Mouse (Mus musculus) G1E (cell line): ENCODE results near the gene Gng7. TPM values are rescaled to one million over a fixed set of nuclear protein-coding genes. Genes with fewer than 3 reads are reported as not detected.
A peak's percentile ranks its signal among the peaks of the same experiment; 100 is the strongest.

Source experiments
- ATAC-seq: 2 replicates; pipeline ENCODE4 v1.8.0; 2016; ENCODE audit warnings: mild to moderate bottlenecking; ENCODE audit not compliant: insufficient number of reproducible peaks, poor library complexity, low FRiP score, severe bottlenecking; ENCODE audit errors: extremely low read depth
- DNase-seq: peaks from one replicate; pipeline ENCODE4 v3.0.0; 2012; ENCODE audit warnings: low spot score
- H3K27me3 ChIP-seq: 2 replicates; pipeline ENCODE4 v1.6.1; 2012; ENCODE audit warnings: mild to moderate bottlenecking, low read length, inconsistent platforms; ENCODE audit not compliant: insufficient read depth
- H3K36me3 ChIP-seq: replicated peaks from 2 replicates; pipeline ENCODE3; 2012; ENCODE audit warnings: mild to moderate bottlenecking, inconsistent platforms
- H3K4me1 ChIP-seq: 2 replicates; pipeline ENCODE4 v1.6.1; 2012; ENCODE audit warnings: low read depth, low read length, inconsistent platforms, mixed read lengths; ENCODE audit not compliant: insufficient read depth
- H3K4me3 ChIP-seq: 2 replicates; pipeline ENCODE4 v1.5.1; 2012; ENCODE audit warnings: low read depth, mild to moderate bottlenecking, inconsistent platforms, low read length, moderate library complexity, mixed read lengths
- H3K9me3 ChIP-seq: replicated peaks from 2 replicates; pipeline ENCODE4 v1.6.1; 2012; ENCODE audit warnings: inconsistent platforms
- CTCF ChIP-seq: IDR thresholded peaks from 2 replicates; pipeline ENCODE4 v1.5.1; 2012; ENCODE audit warnings: low read depth, low read length, inconsistent platforms, mixed read lengths
- GATA1 ChIP-seq: IDR thresholded peaks from 2 replicates; pipeline ENCODE4 v1.6.1; 2012; ENCODE audit warnings: borderline replicate concordance, low read length, inconsistent platforms, mixed read lengths
- GATA2 ChIP-seq: IDR thresholded peaks from 2 replicates; pipeline ENCODE4 v1.6.1; 2012; ENCODE audit warnings: low read depth, low read length, inconsistent platforms, borderline replicate concordance
- POLR2AphosphoS5 ChIP-seq: IDR thresholded peaks from 2 replicates; pipeline ENCODE4 v1.6.1; 2012; ENCODE audit warnings: low read depth, low read length, inconsistent platforms; ENCODE audit not compliant: insufficient replicate concordance
- TAL1 ChIP-seq: conservative IDR thresholded peaks from 2 replicates; pipeline ENCODE4 v1.6.1; 2012; ENCODE audit warnings: low read depth, low read length, inconsistent platforms, mixed read lengths
- polyA plus RNA-seq: library from polyadenylated mRNA; stranded (reverse); fragments of >175 nt; gene quantifications from 2 replicates; pipeline ENCODE4 v1.2.3, GENCODE M21; 2012
- total RNA-seq, 2 experiments: library from RNA; stranded (forward) in 1 of 2; stranded (reverse) in 1 of 2; fragments of 200-1000 nt in 1 of 2; fragments of >200 nt in 1 of 2; fragmentation: Nextera tagmentation in 1 of 2; gene quantifications; 2 replicates each; pipeline ENCODE4 v1.2.3; 2014 to 2017

The Gng7 gene
- total and polyA plus RNA-seq, 3 experiments, result 0.33 to 0.90 (median 0.65) TPM

DNA sequence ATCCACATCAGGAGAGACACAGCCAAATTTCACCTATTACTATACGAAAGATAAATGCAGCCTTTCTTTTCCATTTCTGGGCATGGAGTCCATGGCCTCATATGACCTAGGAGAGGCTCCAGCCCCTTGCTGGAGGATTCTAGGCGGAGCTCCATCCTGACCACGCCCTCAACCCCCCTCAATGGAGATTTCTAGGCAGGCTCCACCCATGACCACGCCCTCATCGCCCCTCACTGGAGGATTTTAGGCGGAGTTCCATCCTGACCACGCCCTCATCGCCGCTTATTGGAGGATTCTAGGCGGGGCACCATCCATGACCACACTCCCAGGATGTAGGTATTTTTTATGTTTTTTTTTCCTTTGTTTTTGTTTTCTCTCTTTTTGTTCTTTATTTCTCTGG lies 3.6 kb upstream of the Gng7 start:
- no peak for TF ChIP-seq GATA2
- no peak for TF ChIP-seq POLR2AphosphoS5
- TF ChIP-seq CTCF, result no peak
- no peak for TF ChIP-seq GATA1
- no peak for TF ChIP-seq TAL1
- DNase-seq (no peak), ATAC-seq (no peak)

DNA sequence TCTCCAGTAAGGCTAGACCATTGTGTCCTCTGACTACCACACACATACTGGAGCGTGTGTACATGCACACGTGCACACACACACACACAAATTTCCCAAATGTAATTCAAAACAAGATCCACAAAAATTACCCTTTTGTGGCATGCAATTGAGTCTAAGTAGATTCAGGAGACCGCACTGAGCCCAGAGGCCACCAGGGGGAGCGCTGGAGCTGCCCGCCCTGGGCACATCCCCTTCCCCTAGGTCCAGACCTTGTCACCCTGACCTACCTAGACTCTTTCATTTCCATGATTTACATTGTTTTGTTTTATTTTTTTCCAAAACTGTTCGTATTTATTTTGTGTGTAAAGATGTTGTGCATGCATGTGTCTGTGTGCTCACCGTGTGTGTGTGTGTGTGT lies 1.9 kb upstream of the Gng7 start:
- TF ChIP-seq CTCF (peak; percentile 94), TAL1 (no peak)
- Histone ChIP-seq H3K4me1 (peaks cover 25% of the 10 kb centered on the region), H3K36me3 (no peaks in the 10 kb centered on the region), H3K4me3 (no peak overlapping the region), H3K9me3 (no peaks in the 10 kb centered on the region), H3K27me3 (peaks cover 30% of the 10 kb centered on the region)
- DNase-seq (peak; percentile 75), ATAC-seq (no peak)

More for the DNA sequence above, 3.6 kb upstream of the Gng7 start:
- Histone ChIP-seq H3K36me3 (no peaks in the 10 kb centered on the region), H3K9me3 (no peaks in the 10 kb centered on the region), H3K4me3 (no peak overlapping the region), H3K4me1 (peaks cover 24% of the 10 kb centered on the region), H3K27me3 (peaks cover 33% of the 10 kb centered on the region)

DNA sequence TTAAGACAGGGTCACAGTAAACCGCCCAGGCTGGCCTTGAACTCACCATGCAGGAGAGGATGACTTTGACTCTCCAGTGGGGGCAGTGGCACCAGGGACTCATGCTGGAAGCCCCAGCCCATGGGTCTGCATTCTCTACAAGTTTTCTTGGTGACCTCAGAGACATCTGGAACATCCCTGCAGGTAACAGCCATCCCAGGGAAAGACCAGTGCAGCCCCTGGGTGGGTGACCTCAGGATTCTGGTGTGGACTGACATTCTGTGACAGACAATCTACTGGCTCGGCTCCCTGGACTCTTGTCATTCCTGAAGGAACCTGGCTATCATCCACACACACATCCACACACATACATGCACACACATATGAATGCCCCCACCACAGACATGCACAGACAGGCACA lies 921 bp upstream of the Gng7 start:
- ATAC-seq, result no peak
- TF ChIP-seq TAL1, result no peak
- no peak for TF ChIP-seq POLR2AphosphoS5
- no peak for TF ChIP-seq CTCF
- no peak for TF ChIP-seq GATA2
- TF ChIP-seq GATA1, result no peak
- H3K4me3 ChIP-seq, result no peak overlapping the region
- peaks cover 27% of the 10 kb centered on the region for H3K27me3 ChIP-seq
- no peak for DNase-seq
- no peaks in the 10 kb centered on the region for H3K9me3 ChIP-seq
- no peaks in the 10 kb centered on the region for H3K36me3 ChIP-seq
- H3K4me1 ChIP-seq, result peaks cover 28% of the 10 kb centered on the region

DNA sequence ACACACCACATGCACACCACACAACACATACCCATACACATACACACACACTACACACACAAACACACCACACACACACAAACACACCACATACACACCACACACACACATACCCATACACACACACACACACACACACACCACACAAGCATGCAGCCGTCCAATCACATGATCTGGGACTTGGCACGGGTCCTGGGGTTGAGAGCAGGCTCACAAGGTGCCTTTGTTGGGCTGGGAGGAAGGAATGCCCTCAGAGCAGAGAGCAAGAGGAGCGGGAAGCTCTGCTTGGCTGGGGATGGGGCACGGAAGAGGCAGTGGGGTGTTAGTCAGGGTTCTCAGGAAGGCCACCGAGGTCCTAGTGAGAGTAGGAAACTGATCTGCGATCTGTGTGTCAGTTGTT lies 3.9 kb downstream of the Gng7 start:
- H3K36me3 ChIP-seq, result no peaks in the 10 kb centered on the region
- DNase-seq (no peak), ATAC-seq (no peak)
- peaks cover 41% of the 10 kb centered on the region for H3K27me3 ChIP-seq
- peaks cover 31% of the 10 kb centered on the region for H3K4me1 ChIP-seq
- H3K9me3 ChIP-seq, result no peaks in the 10 kb centered on the region
- TF ChIP-seq POLR2AphosphoS5 (no peak), CTCF (no peak), TAL1 (no peak), GATA1 (no peak), GATA2 (no peak)
- peak overlapping the region; percentile 20; the same call in 1 of the 2 replicates for H3K4me3 ChIP-seq

DNA sequence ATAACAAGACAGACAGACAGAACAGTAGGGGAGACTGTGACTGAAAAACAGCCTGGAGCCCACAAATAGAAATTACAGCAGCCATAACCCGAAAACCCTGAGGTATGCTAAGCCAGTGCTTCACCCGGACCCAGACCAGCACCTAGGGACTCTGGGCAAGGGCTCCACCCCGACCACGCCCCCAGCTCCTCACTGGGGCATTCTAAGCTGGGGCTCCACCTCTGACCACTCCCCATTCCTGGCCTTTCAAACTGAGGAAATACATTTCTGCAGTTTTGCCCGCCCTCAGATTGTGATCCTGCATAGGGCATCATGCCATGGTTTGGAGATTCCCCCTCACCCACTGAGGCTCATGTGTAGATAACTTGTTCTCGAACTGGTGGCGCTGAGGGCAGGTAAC lies 7.5 kb downstream of the Gng7 start:
- peaks cover 39% of the 10 kb centered on the region for H3K27me3 ChIP-seq
- TF ChIP-seq CTCF, result no peak
- no peak for TF ChIP-seq GATA1
- TF ChIP-seq TAL1, result no peak
- TF ChIP-seq POLR2AphosphoS5, result no peak
- TF ChIP-seq GATA2, result no peak
- DNase-seq, result no peak
- no peak for ATAC-seq
- H3K4me3 ChIP-seq, result no peak overlapping the region
- no peaks in the 10 kb centered on the region for H3K36me3 ChIP-seq
- peaks cover 10% of the 10 kb centered on the region for H3K4me1 ChIP-seq
- H3K9me3 ChIP-seq, result no peaks in the 10 kb centered on the region

DNA sequence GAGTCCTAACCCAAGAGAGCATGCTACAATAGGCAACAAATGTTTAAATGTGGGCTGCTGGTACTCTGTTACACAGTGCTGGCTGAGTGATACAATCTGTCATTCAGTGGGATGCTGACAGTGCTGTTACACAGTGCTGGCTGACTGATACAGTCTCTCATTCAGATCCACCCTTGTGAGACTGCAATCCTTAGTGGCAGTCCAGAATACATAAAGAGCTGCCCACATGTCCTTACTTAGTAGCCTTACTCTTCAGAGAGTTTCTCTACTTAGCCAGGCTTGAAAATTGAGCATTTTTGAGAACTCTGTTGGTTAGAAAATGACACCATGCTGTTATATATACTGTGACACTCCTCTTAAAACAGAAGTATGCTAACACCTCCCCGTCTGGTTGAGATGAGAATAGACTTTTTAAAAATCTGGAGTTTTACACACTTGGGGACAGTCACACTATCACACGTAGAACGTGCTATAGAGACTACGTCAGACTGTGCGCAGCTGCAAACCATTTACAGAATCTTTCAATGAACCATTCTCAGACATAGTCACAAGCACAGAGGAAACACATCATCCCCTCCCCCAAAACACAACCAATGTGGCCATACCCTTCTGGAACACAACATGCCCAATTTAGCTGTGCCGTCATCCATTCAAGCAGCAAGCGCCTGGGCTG lies 8.6 kb downstream of the Gng7 start:
- Histone ChIP-seq H3K27me3 (peaks cover 43% of the 10 kb centered on the region), H3K9me3 (no peaks in the 10 kb centered on the region), H3K4me3 (no peak overlapping the region), H3K4me1 (peaks cover 18% of the 10 kb centered on the region), H3K36me3 (no peaks in the 10 kb centered on the region)
- no peak for ATAC-seq
- DNase-seq, result no peak
- TF ChIP-seq GATA2, result no peak
- TF ChIP-seq POLR2AphosphoS5, result no peak
- no peak for TF ChIP-seq TAL1
- no peak for TF ChIP-seq CTCF
- TF ChIP-seq GATA1, result no peak

DNA sequence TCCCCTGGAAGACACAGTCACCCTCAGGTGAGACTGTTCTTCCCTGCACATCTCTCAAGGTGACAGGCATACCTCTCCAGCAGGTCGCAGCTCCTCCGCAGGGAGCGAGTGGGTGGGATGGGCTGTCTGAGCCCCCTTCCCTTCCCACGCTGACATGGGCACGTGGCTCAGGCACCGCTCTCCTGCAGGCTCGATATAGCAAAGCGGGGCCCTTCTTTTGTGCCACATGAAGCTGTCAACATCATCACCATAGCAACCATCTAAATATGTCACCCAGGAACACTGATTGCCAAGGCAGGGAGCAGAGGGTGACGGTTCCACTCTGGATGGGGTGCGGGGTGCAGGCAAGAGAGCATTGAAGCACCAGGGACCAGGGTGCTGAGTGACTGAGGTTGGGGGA lies 13.6 kb downstream of the Gng7 start:
- DNase-seq (no peak), ATAC-seq (no peak)
- Histone ChIP-seq H3K9me3 (no peaks in the 10 kb centered on the region), H3K27me3 (peaks cover 28% of the 10 kb centered on the region; the same call in 1 of the 2 replicates), H3K36me3 (no peaks in the 10 kb centered on the region), H3K4me3 (peak overlapping the region; percentile 31; the same call in 1 of the 2 replicates), H3K4me1 (peaks cover 34% of the 10 kb centered on the region)
- TF ChIP-seq CTCF (no peak), POLR2AphosphoS5 (no peak), GATA2 (no peak), GATA1 (no peak), TAL1 (no peak)
